Mouse (Mus musculus): ENCODE measurements at regions not wholly inside any gene's neighbourhood (a gene's known extent, or its start where the extent isn't known, plus 50 kb on each side); places are given as distances from the start of the nearest gene placed in this dataset.

DNA sequence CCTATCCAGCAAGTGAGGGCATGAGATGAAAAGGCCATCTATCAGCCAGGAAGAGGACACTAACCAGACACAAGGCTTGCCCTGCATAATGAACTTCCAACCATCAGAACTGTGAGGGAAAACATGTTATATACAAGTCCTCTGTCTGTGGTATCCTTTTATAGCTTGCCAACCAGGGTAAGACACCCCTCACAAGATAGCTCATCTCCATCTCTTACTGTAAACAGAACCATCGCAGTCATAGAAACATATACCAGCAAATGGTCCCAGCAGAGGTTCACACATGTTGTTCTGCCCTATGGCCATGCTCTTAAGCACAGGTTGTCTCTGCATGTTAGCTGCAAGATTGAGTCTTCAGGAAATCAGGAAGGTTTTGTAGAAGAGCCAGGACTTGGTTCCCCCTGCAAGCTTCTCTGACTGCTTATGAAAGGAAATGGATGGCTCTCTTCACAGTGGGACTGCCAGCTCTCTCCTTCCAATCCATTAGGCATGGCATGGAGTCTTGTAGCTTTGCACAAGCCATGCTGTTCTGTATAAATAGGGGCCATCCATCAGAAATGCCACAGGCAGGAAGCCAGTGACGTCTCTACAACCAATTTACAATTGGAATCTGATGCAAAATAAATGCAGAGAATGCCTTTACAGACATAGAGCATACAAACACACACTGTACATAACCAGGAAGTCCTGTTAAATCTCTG lies 1514.0 kb upstream of the Lrrc6 start:
- no peak overlapping the region for H3K27ac ChIP-seq (ENCODE audit: insufficient read depth, low read depth, low read length)
- no peaks in the 10 kb centered on the region for H3K36me3 ChIP-seq (ENCODE audit: control insufficient read depth, insufficient read depth, low read length)
- no peaks in the 10 kb centered on the region for H3K4me1 ChIP-seq (ENCODE audit: control insufficient read depth, insufficient read depth, low read length)
- no peak overlapping the region for H3K4me3 ChIP-seq (ENCODE audit: insufficient read depth, low read depth, low read length)
- no peaks in the 10 kb centered on the region for H3K27me3 ChIP-seq (replicated peaks; ENCODE audit: control insufficient read depth, insufficient read depth, low read length)
- WGBS: 65% methylated on average over 2 of the region's 2 CpGs
- no peak for DNase-seq
- TF ChIP-seq POLR2A (IDR thresholded peaks at IDR 0.05; ENCODE audit: low read depth, low read length) (no peak), CTCF (conservative IDR thresholded peaks at IDR 0.05; ENCODE audit: insufficient read depth, insufficient read length, low read depth, low read length) (no peak)

DNA sequence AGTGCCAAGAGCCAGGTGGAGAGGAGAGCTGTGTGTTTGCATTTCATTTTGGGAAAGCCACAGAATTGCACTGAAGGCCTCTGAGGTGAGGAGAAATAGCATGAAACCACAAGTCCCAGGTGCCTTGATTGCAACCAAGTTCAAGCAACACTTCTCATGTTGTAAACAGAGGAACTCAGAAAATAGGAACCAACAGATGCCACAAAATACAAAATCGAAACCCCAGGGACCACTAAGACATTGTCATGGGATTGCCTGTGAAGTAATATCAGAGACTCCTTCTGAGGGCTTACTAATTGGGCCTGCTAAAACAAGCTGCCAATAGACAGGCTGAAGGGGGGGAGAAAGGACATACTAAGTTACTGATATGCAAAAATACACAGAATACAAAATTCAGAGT lies 1510.5 kb upstream of the Lrrc6 start:
- Histone ChIP-seq H3K4me3 (ENCODE audit: insufficient read depth, low read depth, low read length) (no peak overlapping the region), H3K36me3 (ENCODE audit: control insufficient read depth, insufficient read depth, low read length) (no peaks in the 10 kb centered on the region), H3K27ac (ENCODE audit: insufficient read depth, low read depth, low read length) (no peak overlapping the region), H3K27me3 (replicated peaks; ENCODE audit: control insufficient read depth, insufficient read depth, low read length) (no peaks in the 10 kb centered on the region), H3K4me1 (ENCODE audit: control insufficient read depth, insufficient read depth, low read length) (no peaks in the 10 kb centered on the region)
- no peak for DNase-seq
- WGBS: 95% methylated on average over 1 of the region's 1 CpGs
- TF ChIP-seq CTCF (conservative IDR thresholded peaks at IDR 0.05; ENCODE audit: insufficient read depth, insufficient read length, low read depth, low read length) (no peak), POLR2A (IDR thresholded peaks at IDR 0.05; ENCODE audit: low read depth, low read length) (no peak)

DNA sequence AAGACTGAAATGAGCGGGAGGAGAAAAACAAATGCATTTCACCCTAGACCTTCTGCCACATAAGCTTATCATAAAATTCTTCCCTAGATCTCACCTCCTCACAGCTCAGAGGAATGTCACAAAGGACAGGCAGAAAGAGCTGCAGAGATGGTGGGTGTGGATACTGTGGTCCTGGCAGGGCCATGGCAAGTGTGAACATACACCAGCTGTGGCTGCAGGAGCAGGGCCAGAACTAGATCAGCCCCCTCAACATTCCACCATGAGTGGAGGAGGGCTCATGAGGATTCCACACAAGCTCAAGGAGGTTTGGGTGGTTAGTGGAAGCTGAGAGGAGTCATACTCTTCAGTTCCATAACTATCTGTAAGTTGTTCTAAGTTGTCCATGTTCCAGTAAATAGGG lies 1509.5 kb upstream of the Lrrc6 start:
- no peak for DNase-seq
- 88% methylated on average over 1 of the region's 1 CpGs for WGBS
- Histone ChIP-seq H3K36me3 (ENCODE audit: control insufficient read depth, insufficient read depth, low read length) (no peaks in the 10 kb centered on the region), H3K4me3 (ENCODE audit: insufficient read depth, low read depth, low read length) (no peak overlapping the region), H3K27ac (ENCODE audit: insufficient read depth, low read depth, low read length) (no peak overlapping the region), H3K27me3 (replicated peaks; ENCODE audit: control insufficient read depth, insufficient read depth, low read length) (no peaks in the 10 kb centered on the region), H3K4me1 (ENCODE audit: control insufficient read depth, insufficient read depth, low read length) (no peaks in the 10 kb centered on the region)
- no peak for TF ChIP-seq POLR2A (IDR thresholded peaks at IDR 0.05; ENCODE audit: low read depth, low read length)
- TF ChIP-seq CTCF (conservative IDR thresholded peaks at IDR 0.05; ENCODE audit: insufficient read depth, insufficient read length, low read depth, low read length): no peak

DNA sequence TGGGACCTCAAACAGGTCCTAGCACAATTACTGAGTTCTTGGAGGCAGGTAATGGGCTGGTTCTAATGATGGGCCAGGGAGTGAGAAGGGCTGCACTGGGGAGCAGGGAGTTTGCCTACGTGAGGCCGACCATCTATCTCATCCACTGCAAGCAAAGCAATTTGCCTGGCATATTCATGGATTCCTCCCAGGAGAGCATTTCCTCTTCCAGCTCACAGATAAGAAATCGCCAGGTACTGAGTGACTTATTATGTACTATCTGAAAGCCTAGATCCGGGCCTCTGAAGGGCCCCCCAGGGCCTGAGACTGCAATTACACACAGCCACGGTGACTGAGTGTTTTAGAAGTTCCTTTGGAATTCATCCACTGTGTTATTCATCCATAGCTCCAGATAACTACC lies 1504.1 kb upstream of the Lrrc6 start:
- no peak for TF ChIP-seq CTCF (conservative IDR thresholded peaks at IDR 0.05; ENCODE audit: insufficient read depth, insufficient read length, low read depth, low read length)
- TF ChIP-seq POLR2A (IDR thresholded peaks at IDR 0.05; ENCODE audit: low read depth, low read length): no peak
- Histone ChIP-seq H3K27ac (ENCODE audit: insufficient read depth, low read depth, low read length) (no peak overlapping the region), H3K4me1 (ENCODE audit: control insufficient read depth, insufficient read depth, low read length) (no peaks in the 10 kb centered on the region), H3K36me3 (ENCODE audit: control insufficient read depth, insufficient read depth, low read length) (no peaks in the 10 kb centered on the region), H3K27me3 (replicated peaks; ENCODE audit: control insufficient read depth, insufficient read depth, low read length) (no peaks in the 10 kb centered on the region), H3K4me3 (ENCODE audit: insufficient read depth, low read depth, low read length) (no peak overlapping the region)
- 49% methylated on average over 5 of the region's 5 CpGs for WGBS
- DNase-seq: no peak

DNA sequence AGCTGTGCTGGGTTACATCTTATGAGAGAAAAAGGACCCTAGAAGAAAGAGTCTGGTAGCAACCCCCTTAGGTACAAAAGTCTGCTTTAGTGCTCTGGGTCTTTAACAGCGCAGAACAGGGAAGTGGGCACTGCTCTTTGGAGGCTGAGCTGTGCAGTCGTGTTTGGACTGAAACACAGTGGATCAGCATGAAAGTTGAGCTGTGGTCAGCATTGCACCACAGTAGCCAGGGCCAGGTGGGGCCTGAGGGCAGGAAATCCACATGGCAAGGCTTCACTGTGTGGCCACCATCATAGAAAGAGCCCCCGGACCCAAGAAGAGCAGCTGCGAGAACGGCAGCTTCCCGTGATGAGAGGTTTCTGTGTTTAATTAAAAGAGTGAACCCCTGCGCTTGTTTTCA lies 1495.8 kb upstream of the Lrrc6 start:
- Histone ChIP-seq H3K4me1 (ENCODE audit: control insufficient read depth, insufficient read depth, low read length) (no peaks in the 10 kb centered on the region), H3K27ac (ENCODE audit: insufficient read depth, low read depth, low read length) (no peak overlapping the region), H3K27me3 (replicated peaks; ENCODE audit: control insufficient read depth, insufficient read depth, low read length) (no peaks in the 10 kb centered on the region), H3K36me3 (ENCODE audit: control insufficient read depth, insufficient read depth, low read length) (no peaks in the 10 kb centered on the region), H3K4me3 (ENCODE audit: insufficient read depth, low read depth, low read length) (no peak overlapping the region)
- TF ChIP-seq CTCF (conservative IDR thresholded peaks at IDR 0.05; ENCODE audit: insufficient read depth, insufficient read length, low read depth, low read length) (no peak), POLR2A (IDR thresholded peaks at IDR 0.05; ENCODE audit: low read depth, low read length) (no peak)
- WGBS: 55% methylated on average over 7 of the region's 7 CpGs
- DNase-seq: no peak

DNA sequence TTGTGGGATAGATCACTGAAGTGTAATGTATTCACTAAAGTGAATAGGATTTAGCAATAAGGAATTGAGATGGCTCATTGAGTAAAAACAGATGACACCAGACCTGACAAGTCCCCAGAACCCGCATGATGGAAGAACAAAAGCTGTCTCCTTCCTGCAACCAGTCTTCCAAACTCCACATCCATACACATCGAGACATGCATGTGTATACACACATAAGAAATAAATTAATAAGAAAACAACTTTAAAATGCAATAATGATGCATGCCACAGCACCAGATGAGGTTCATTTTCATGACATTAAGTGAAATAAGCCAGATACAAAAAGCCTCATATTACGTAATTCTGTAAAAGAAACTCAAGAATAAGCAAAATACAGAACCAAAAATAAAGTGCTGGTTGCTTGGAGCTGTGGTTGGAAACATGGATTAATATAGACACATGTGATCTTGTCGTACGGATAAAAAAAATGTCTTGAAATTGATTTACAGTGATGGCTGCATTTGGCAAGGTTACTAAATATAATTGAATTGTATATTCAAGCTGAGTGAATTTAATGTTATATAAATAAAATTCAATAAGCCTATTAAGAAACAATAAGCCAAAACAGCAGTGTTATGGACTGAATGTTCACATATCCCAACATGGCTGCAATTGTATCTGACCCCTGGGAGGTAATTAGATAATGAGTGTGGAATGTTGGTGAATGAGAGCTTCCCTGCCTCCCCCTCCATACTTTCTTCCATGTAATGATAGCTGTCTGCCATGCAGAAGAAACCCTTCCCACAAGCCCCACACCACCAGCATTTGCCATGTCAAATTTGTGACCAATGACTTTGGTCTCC lies 1488.9 kb upstream of the Lrrc6 start:
- 82% methylated on average over 5 of the region's 5 CpGs for WGBS
- DNase-seq: no peak
- Histone ChIP-seq H3K27me3 (replicated peaks; ENCODE audit: control insufficient read depth, insufficient read depth, low read length) (no peaks in the 10 kb centered on the region), H3K27ac (ENCODE audit: insufficient read depth, low read depth, low read length) (no peak overlapping the region), H3K4me3 (ENCODE audit: insufficient read depth, low read depth, low read length) (no peak overlapping the region), H3K4me1 (ENCODE audit: control insufficient read depth, insufficient read depth, low read length) (no peaks in the 10 kb centered on the region), H3K36me3 (ENCODE audit: control insufficient read depth, insufficient read depth, low read length) (no peaks in the 10 kb centered on the region)
- TF ChIP-seq CTCF (conservative IDR thresholded peaks at IDR 0.05; ENCODE audit: insufficient read depth, insufficient read length, low read depth, low read length): no peak
- no peak for TF ChIP-seq POLR2A (IDR thresholded peaks at IDR 0.05; ENCODE audit: low read depth, low read length)

DNA sequence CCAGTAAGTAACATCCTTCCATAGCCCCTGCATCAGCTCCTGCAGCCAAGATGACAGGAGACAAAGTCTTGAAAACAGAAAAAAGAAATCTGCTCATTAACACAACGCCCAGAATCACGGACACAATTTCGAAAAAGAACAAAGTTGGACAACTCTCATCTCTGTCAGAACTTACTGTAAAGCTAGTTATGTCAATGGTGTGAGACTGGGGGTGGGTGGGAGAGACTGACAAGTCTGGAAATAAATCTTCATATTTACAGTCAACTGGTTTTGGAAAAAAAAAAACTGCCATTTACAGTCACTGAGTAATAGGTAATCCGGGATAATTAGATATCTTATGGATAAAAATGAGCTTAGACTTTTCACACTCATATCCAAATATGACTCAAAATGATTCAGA lies 1487.2 kb upstream of the Lrrc6 start:
- Histone ChIP-seq H3K27me3 (replicated peaks; ENCODE audit: control insufficient read depth, insufficient read depth, low read length) (no peaks in the 10 kb centered on the region), H3K36me3 (ENCODE audit: control insufficient read depth, insufficient read depth, low read length) (no peaks in the 10 kb centered on the region), H3K27ac (ENCODE audit: insufficient read depth, low read depth, low read length) (no peak overlapping the region), H3K4me1 (ENCODE audit: control insufficient read depth, insufficient read depth, low read length) (no peaks in the 10 kb centered on the region), H3K4me3 (ENCODE audit: insufficient read depth, low read depth, low read length) (no peak overlapping the region)
- WGBS: 92% methylated on average over 4 of the region's 4 CpGs
- no peak for DNase-seq
- TF ChIP-seq POLR2A (IDR thresholded peaks at IDR 0.05; ENCODE audit: low read depth, low read length) (no peak), CTCF (conservative IDR thresholded peaks at IDR 0.05; ENCODE audit: insufficient read depth, insufficient read length, low read depth, low read length) (no peak)
